22 mouse cellular contexts compared by ENCODE assay signal in genomic region chr12:31545219-31545618, GRCm38 (mm10). TPM values are rescaled to one million over a fixed set of nuclear protein-coding genes. Genes with fewer than 3 reads are reported as not detected.
"Had no signal": no experiment of that assay in that cellular context is flagged by ENCODE, and none has a peak within 500 bp of the region (broad histone marks: within the 10 kb centered on the region; RNA-seq: fewer than 3 reads in every experiment).

No protein-coding gene starts in this region.

- DNase-seq: lung, adult 2 months; lung, postnatal 14 days; lung, postnatal 36 days; right cerebral cortex, postnatal 14 days; thymus, postnatal 25 days; thymus, postnatal 4 days had no signal

- H3K27ac ChIP-seq: lung, embryonic 15.5 days; macrophage; midbrain, embryonic 13.5 days; midbrain, embryonic 15.5 days; neural tube, embryonic 12.5 days; stomach, embryonic 15.5 days; stomach, postnatal 0 days had no signal

- H3K36me3 ChIP-seq: lung, embryonic 15.5 days; midbrain, embryonic 13.5 days; midbrain, embryonic 15.5 days; neural tube, embryonic 12.5 days; stomach, embryonic 15.5 days had no signal

- ATAC-seq: lung, postnatal 0 days; midbrain, embryonic 13.5 days; midbrain, embryonic 15.5 days had no signal

- H3K4me3 ChIP-seq: lung, embryonic 15.5 days; megakaryocyte, embryonic 14.5 days; midbrain, embryonic 13.5 days; midbrain, embryonic 15.5 days; neural tube, embryonic 12.5 days; stomach, embryonic 15.5 days had no signal

- H3K27me3 ChIP-seq: lung, embryonic 15.5 days; midbrain, embryonic 13.5 days; midbrain, embryonic 15.5 days; neural tube, embryonic 12.5 days; stomach, embryonic 15.5 days had no signal

- H3K4me1 ChIP-seq: lung, embryonic 15.5 days; megakaryocyte, embryonic 14.5 days; midbrain, embryonic 13.5 days; midbrain, embryonic 15.5 days; neural tube, embryonic 12.5 days; stomach, embryonic 15.5 days had no signal

- H3K9me3 ChIP-seq: lung, embryonic 15.5 days; megakaryocyte, embryonic 14.5 days; midbrain, embryonic 13.5 days; midbrain, embryonic 15.5 days; neural tube, embryonic 12.5 days; stomach, embryonic 15.5 days had no signal

- H3K4me2 ChIP-seq: lung, embryonic 15.5 days; midbrain, embryonic 11.5 days; midbrain, embryonic 13.5 days; midbrain, embryonic 15.5 days; neural tube, embryonic 12.5 days; stomach, embryonic 15.5 days had no signal

- H3K9ac ChIP-seq: lung, embryonic 15.5 days; midbrain, embryonic 13.5 days; midbrain, embryonic 15.5 days; neural tube, embryonic 12.5 days; stomach, embryonic 15.5 days had no signal

RNA-seq across cellular contexts. Expression of gene Slc26a4, which starts 14.6 kb away (rescaled TPM):
- total RNA-seq: megakaryocyte progenitor cell, adult 5-6 weeks; monocyte, adult 5-6 weeks; neutrophil, adult 5-6 weeks had no signal
- polyA plus RNA-seq: lung, embryonic 15.5 days; lung, postnatal 0 days; macrophage; midbrain, embryonic 11.5 days; midbrain, postnatal 0 days; neural tube, embryonic 12.5 days; spleen, adult 2 months; urinary bladder, adult 2 months had no signal
